Mouse (Mus musculus): ENCODE results near the gene Mcm3ap.

Mcm3ap gene

DNA sequence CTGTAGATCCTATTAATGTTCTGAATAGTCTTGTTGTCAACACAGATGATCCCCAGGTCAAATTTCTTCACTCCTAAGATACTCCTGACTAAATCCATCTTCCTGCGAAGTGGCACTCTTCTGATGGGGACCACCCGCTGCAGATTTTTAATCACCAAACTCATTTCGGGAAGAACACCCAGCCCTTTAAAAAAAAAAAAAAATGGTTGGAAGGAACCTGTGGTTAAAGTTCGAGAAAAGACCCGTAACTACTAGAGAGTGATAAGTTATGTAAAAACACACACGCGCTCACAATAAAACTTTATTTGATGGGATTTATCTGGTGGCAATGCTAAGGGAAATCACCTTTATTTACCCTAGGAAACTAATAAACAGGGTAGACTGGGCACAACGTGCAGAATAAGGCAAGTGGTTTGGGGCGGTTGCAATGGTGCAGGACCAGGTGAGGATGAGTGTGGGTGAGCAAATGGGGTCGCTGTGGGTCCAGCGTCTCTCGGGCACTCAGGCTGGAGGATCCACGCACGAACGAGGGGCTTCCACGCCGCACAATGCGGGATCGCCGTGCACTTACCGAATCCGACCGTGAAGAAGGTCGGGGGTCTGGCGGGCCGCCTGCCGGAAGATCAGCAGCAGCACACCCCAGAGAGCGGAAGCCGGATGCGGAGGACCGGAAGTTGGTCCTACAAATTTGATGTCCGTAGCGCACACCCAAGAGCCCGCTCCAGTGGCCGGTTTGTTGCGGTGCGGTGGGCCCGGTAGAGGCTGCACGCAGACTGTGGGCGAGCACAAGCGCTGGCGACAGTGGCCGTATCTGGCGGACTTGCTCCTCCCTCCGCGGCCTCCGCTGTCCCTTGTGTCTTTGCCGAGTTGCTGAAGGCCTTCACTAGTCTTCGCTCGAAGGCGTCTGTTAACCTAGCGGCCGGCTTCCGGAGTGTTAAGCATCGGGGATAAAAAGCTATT lies at the start of gene Mcm3ap, which contains the start of gene Ybey:
Gene Mcm3ap (plus strand): TSS at position 725 of the 960 bp plus-strand sequence.
Gene Ybey (minus strand): TSS at position 912 of the 960 bp plus-strand sequence.
- peak; percentile 79 for DNase-seq

DNA sequence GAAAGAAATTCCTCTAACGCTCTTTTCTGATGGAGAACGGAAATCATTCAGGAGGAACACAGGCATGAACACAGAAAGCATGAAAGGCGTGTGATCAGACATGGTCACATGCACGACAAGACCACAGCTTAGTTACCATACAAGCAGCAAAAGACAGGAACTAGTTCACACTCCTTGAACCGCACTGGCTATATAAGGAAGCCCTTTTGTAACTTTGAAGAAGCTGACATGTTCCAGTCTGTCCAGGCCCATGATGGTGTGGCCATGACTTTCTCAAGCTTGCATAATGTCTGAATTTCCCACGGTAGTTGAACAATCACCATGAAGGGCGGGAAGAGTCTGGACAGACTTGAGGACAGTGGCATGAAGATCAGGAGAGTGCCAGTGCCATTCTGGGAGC lies 43.1 kb upstream of the Mcm3ap start:
- no peak for DNase-seq

- DNase-seq = no peak
These were observed 34.8 kb upstream of the Mcm3ap start for GRCm38 (mm10) chr10:76433925-76434324.

- no peak for DNase-seq
These were observed 29.4 kb upstream of the Mcm3ap start for GRCm38 (mm10) chr10:76439107-76439890.

DNA sequence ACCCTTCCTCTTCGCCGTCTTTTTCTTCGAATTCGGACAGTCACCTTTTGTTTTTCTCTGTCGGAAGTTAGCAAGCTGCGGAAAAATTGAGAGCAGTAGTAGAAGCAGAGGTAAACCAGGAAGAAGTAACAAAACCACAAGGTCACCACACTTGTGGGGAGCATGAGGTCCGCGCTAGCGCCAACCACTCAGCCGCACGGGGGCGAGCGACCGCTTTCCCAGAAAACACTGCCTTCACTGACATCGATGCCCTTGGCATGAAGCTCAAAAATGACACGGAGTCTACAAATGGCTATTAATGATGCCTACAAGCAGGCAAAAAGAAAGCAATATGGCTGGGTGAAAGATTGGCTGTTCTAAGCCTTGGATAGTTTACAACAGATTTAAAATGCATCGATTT lies 28.4 kb upstream of the Mcm3ap start, which contains the start of gene AC141477.1:
Gene AC141477.1 (minus strand): TSS at position 164 of the 400 bp plus-strand sequence.
- DNase-seq = no peak

DNA sequence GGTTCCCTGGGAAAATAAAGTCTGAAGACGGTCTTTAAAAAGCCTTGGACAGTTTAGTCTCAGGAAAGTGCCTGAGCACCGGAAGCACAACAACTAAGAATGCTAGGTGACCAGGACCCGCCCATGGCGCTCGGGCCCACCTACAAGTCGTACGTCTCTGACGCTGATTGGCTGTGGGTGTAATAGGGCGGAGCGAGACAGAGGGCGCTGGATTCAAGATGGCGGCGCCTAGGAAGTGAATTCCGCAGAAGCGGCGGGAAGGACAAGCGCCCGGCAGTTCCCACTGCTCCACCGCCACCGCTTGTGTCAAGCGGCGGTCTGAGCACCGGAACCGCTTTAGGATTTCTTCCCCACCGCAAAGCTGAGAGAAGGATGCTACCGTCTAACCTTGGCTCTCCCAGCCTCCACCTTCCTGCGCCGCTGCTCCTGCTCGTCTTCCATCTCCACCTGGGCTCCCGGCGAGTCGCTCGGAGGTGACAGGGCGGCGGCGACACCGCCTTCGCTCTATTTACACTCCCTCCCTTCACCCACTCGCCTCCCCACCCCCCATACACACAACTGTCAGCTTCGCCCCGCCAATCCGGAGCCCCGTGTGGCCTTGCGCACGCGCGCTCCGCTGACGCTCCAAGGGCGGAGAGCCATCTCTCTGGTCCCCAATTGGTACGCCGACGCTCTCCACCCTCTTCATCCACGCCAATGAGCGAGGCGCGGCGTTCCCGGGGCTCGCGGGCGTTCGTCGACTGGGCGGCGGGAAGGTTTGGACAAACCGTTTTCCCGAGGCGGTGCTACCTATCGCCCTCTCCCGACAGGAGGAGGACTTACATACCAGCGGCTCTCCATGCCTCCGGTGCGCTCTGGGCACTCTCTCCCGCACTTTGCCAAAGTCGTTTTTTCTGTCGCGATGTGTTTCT lies 26.3 kb upstream of the Mcm3ap start, which contains the start of gene Pcnt:
Gene Pcnt (minus strand): TSS at position 609 of the 911 bp plus-strand sequence.
- DNase-seq = peak; percentile 97

DNA sequence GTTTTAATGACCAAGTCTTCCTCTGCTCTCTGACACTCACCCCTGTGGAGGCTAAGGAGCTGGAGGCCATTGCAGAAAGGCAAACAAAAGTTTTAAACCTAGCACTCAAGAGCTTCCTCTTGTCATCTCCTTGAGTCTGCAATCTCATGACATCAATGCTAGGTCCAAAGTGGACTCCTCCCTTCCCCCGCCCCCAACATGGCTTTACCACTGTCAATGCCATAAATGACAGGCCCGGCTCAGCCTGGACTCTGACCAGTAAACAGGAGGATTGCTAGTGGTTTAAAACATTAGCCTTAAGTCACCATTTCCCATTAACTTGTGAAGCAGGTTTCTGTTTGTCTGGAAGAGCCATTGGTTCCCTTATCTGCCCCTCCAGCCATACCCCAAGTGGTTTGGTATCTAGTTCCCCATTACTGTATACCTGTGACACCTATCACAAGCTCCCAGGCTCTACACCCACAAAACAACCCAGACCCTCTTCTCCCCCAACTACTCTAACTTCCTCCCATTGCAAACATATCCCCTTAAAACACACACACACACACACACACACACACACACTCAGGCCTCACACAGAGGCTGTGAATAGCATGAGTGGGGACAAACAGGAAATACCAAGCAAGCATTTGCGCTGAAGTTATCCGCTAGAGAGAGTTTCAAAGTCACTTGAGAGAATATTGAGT lies 22.6 kb upstream of the Mcm3ap start:
- no peak for DNase-seq

GRCm38 (mm10) chr10:76447406-76448229 lies 21.1 kb upstream of the Mcm3ap start:
- DNase-seq = no peak

- DNase-seq = no peak
These were observed 19.9 kb upstream of the Mcm3ap start, which contains the start of gene 2610028H24Rik for GRCm38 (mm10) chr10:76448851-76449250. 2610028H24Rik (plus strand) TSS chr10:76449081.

DNA sequence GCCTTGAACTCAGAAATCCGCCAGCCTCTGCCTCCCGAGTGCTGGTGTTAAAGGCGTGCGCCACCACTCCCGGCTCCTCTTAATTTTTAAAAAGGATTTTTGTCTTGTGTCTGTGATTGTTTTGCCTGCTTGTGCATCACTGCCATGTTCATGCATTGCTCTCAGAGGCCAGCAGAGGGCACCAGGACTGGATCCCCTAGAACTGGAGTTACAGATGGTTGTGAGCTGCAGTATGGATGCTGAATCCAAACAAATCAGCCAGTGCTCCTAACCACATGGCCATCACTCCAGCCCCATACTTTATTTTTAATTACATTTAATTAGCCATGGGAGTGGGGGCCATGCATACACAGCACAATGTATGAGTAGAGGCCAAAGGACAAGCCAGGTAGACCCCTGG lies 13.4 kb upstream of the Mcm3ap start:
- DNase-seq = peak; percentile 30

GRCm38 (mm10) chr10:76461255-76461654 lies 7.5 kb upstream of the Mcm3ap start:
- DNase-seq = no peak

GRCm38 (mm10) chr10:76462312-76462711 lies 6.4 kb upstream of the Mcm3ap start:
- DNase-seq = no peak

DNA sequence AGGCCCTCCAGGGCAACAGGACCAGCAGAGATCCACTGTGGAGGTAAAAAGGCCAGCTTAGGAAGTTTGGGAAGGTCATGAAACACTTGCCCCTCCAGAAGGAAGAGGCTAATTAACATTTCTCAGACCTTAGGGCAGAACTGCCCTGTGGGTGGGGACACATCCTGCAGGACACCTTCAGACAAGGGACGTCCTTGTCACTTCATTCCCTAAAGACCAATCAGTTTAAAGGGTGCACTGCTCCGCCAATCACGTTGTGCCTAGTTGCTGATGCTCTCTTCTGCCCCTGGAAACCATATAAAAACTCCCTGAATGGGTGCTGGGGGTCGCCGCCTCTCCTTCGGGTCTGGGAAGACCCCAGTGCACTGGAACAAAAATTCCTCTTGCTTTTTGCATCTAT lies 6.0 kb upstream of the Mcm3ap start:
- no peak for DNase-seq

- DNase-seq = no peak
These were observed 5.0 kb downstream of the Mcm3ap start for GRCm38 (mm10) chr10:76473759-76474158.

- DNase-seq = no peak
These were observed 12.1 kb downstream of the Mcm3ap start for GRCm38 (mm10) chr10:76480851-76481250.

DNA sequence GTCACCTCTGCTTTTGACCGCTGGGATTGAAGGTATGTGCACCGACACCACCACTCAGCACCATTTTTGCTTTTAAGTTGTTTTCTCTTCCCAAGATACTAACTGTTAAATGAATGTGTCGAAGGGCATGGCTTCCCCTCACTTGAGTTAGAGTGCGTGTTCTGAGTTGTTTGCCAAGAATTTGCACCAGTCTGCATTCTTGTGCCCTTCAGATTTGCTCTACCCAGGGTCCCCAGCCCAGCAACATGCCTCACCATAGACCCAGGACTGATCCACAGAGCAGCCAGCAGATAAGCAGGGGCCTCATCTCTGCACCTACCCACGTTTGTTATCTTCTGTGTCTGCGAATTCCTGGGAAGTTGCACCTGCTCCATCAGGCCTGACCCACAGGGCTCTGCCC lies 12.8 kb downstream of the Mcm3ap start:
- DNase-seq = no peak

DNA sequence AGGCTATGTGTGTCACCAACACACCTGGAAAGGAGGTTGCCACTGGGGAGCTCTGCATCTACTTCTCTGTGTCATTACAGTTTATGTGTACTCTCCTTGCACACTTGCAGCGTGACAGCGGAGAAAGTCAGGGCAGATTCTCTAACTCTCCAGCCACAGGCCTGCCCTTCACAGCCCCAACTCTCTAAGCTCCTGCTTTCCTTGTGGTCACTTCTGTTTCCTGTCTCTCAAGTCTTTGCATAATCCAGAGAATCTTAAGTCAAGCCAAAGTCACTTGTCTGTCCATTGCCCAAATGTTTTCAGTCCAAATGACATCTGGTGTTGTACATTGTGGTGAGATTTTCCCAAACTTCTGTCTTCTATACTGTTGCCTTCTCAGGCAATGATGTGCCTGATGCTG lies 17.6 kb downstream of the Mcm3ap start:
- no peak for DNase-seq

DNA sequence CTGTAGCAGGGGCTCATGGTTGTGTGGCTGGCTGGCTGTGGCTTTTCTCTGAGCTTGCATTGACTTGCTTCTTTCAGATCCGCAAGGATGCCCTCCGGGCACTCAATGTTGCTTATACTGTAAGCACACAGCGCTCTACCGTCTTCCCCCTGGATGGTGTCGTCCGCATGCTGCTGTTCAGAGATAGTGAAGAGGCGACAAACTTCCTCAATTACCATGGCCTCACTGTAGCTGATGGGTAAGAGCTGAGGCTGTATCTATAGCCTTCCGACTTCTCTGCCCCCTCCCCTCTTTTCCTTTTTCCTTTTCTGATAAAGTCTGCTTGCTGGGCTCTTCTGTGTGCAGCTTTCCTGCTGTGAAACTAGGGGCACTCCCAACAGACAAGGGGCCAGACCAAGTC lies 19.5 kb downstream of the Mcm3ap start:
- DNase-seq = no peak

GRCm38 (mm10) chr10:76489205-76489604 lies 20.5 kb downstream of the Mcm3ap start:
- DNase-seq = no peak

DNA sequence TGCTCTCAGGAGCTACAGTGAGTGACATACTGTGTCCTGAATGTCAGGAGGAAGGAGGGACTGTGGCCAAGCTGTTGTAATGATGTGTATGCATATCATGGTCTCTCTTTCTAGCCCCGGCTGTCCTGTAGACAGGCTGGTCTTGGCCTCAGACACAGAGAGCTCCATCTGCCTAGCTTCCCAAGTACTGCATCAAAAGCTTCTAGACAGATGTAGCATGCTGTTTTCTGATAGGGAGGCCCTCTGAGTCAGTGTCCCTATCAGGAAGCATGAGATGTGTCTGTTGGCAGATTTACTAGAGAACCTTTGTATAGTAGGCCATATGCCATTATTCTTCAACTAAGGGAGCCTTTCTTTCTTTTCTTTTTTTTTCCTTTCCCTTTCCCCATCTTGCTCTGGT lies 24.8 kb downstream of the Mcm3ap start:
- no peak for DNase-seq

- no peak for DNase-seq
These were observed 26.8 kb downstream of the Mcm3ap start for GRCm38 (mm10) chr10:76495501-76495900.

Measured in kidney, adult 11 months (tissue).